8 mouse cellular contexts compared by ENCODE assay signal in the genomic region with DNA sequence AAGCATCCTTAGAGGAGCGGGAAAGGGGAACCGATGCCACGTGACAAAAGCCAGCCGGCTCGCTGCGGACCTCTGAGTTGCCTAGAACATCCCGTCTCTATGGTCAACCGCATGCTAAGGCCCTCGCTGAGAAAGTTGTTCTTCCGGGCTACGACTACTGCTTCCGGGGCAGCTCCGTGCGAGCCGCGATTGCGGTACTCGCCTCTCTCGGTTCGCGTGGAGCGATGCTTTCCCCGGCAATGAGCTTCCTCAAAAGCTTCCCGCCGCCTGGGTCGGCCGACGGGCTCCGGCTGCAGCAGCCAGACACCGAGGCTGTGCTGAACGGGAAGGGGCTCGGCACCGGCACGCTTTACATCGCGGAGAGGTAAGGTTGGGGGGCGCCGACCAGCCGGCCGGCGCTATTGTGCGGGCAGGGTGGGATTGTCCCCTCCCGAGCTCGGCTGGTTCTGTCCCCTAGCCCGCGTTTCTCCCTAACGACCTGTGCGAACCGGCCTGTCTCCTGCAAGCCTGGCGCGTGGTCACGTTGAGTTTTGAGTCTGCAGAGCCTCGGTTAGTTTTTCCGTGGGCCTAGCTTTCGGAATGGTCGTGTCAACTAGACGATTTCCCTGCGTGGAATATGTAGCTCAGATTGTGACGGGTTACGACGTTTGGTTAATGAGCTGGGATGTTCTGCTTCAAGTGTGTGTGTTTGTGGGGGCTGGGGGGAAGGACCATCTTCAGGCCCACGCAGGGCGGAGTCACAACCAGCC. TPM values are rescaled to one million over a fixed set of nuclear protein-coding genes. Genes with fewer than 3 reads are reported as not detected.
DNase-seq lines count a peak whose midpoint lies in the region; ATAC-seq lines count a peak whose summit lies in the region.

A gene (plus strand): TSS at position 129 of the 749 bp plus-strand sequence.

- peak within 1 kb of the TSS; percentile 85 for H3K4me2 ChIP-seq in forebrain, embryonic 11.5 days (ENCODE audit: low read depth, low read length, severe bottlenecking)
- peak within 1 kb of the TSS; percentile 66 for H3K4me2 ChIP-seq in heart, embryonic 16.5 days (ENCODE audit: low read depth, low read length)
- H3K4me2 ChIP-seq in liver, embryonic 15.5 days, result peak within 1 kb of the TSS; percentile 81
- H3K4me2 ChIP-seq in neural tube, embryonic 12.5 days (replicated peaks), result peak within 1 kb of the TSS; percentile 87

- peak; percentile 97 for ATAC-seq in forebrain, embryonic 11.5 days (replicated peaks; ENCODE audit: low FRiP score)
- peak; percentile 93 for ATAC-seq in heart, embryonic 16.5 days (replicated peaks; ENCODE audit: extremely low read depth, insufficient read depth, low FRiP score)
- ATAC-seq in liver, embryonic 15.5 days (ENCODE audit: insufficient read depth), result peak; percentile 92
- ATAC-seq in neural tube, embryonic 12.5 days (ENCODE audit: low FRiP score, low read depth), result peak; percentile 98

- no peaks in the 10 kb centered on the region; the same call in 1 of the 2 replicates for H3K36me3 ChIP-seq in forebrain, embryonic 11.5 days (ENCODE audit: control insufficient read depth, insufficient read depth, low read length)
- H3K36me3 ChIP-seq in heart, embryonic 16.5 days (ENCODE audit: control insufficient read depth, insufficient read depth), result peaks cover 11% of the 10 kb centered on the region; the same call in 1 of the 2 replicates
- H3K36me3 ChIP-seq in liver, embryonic 15.5 days (replicated peaks), result 0 out of 2 replicates have a peak, but pooled peaks cover 6% of the 10 kb centered on the region
- H3K36me3 ChIP-seq in neural tube, embryonic 12.5 days, result peaks cover 10% of the 10 kb centered on the region

- DNase-seq in CD8-positive naive resting alpha-beta T cell, adult 2 months (ENCODE audit: low read depth in 2 of 2, low spot score in 2 of 2), result peak; percentile 76 to 81
- peak; percentile 85 for DNase-seq in c-Kit-positive CD71-negative TER-119-negative erythroid progenitor cells, embryonic 14.5 days (ENCODE audit: low read depth)
- peak; percentile 91 for DNase-seq in forebrain, embryonic 11.5 days (ENCODE audit: low spot score)
- peak; percentile 94 to 98 for DNase-seq in kidney, postnatal 36 days
- peak; percentile 94 for DNase-seq in telencephalon, adult 2 months (ENCODE audit: low read depth, low spot score)

- H3K27me3 ChIP-seq in forebrain, embryonic 11.5 days (ENCODE audit: control insufficient read depth, insufficient read depth, low read length), result no peaks in the 10 kb centered on the region
- H3K27me3 ChIP-seq in heart, embryonic 16.5 days (ENCODE audit: control insufficient read depth, insufficient read depth, low read length), result no peaks in the 10 kb centered on the region
- no peaks in the 10 kb centered on the region for H3K27me3 ChIP-seq in liver, embryonic 15.5 days
- no peaks in the 10 kb centered on the region for H3K27me3 ChIP-seq in neural tube, embryonic 12.5 days (replicated peaks)

- under 1% methylated on average over 63 of the region's 63 CpGs for WGBS in forebrain, embryonic 11.5 days
- WGBS in heart, embryonic 16.5 days, result under 1% methylated on average over 63 of the region's 63 CpGs
- WGBS in liver, embryonic 15.5 days (ENCODE audit: insufficient replicate concordance), result under 1% methylated on average over 63 of the region's 63 CpGs
- WGBS in neural tube, embryonic 12.5 days, result under 1% methylated on average over 63 of the region's 63 CpGs

- H3K4me1 ChIP-seq in forebrain, embryonic 11.5 days (replicated peaks; ENCODE audit: control insufficient read depth, insufficient read depth, low read length), result peaks cover 5% of the 10 kb centered on the region; the same call in 1 of the 2 replicates
- H3K4me1 ChIP-seq in heart, embryonic 16.5 days (ENCODE audit: control insufficient read depth, insufficient read depth, low read length), result peaks cover 11% of the 10 kb centered on the region
- H3K4me1 ChIP-seq in liver, embryonic 15.5 days (replicated peaks), result peaks cover 30% of the 10 kb centered on the region
- H3K4me1 ChIP-seq in neural tube, embryonic 12.5 days, result peaks cover 6% of the 10 kb centered on the region

- peak within 1 kb of the TSS; percentile 95 for H3K9ac ChIP-seq in forebrain, embryonic 11.5 days (ENCODE audit: low read length)
- peak within 1 kb of the TSS; percentile 83 for H3K9ac ChIP-seq in heart, embryonic 16.5 days (ENCODE audit: low read length)
- H3K9ac ChIP-seq in liver, embryonic 15.5 days, result peak within 1 kb of the TSS; percentile 76
- peak within 1 kb of the TSS; percentile 84 for H3K9ac ChIP-seq in neural tube, embryonic 12.5 days

- peak within 1 kb of the TSS; percentile 31; the same call in 1 of the 2 replicates for H3K27ac ChIP-seq in forebrain, embryonic 11.5 days (ENCODE audit: low read depth, low read length)
- peak within 1 kb of the TSS; percentile 37 for H3K27ac ChIP-seq in heart, embryonic 16.5 days (ENCODE audit: low read length)
- peak within 1 kb of the TSS; percentile 16; the same call in 1 of the 2 replicates for H3K27ac ChIP-seq in liver, embryonic 15.5 days (replicated peaks)
- H3K27ac ChIP-seq in neural tube, embryonic 12.5 days, result peak within 1 kb of the TSS; percentile 57; the same call in 1 of the 2 replicates

- peak within 1 kb of the TSS; percentile 97 for H3K4me3 ChIP-seq in forebrain, embryonic 11.5 days (ENCODE audit: low read depth, low read length)
- peak within 1 kb of the TSS; percentile 79 for H3K4me3 ChIP-seq in heart, embryonic 16.5 days (ENCODE audit: low read length)
- H3K4me3 ChIP-seq in liver, embryonic 15.5 days (replicated peaks), result peak within 1 kb of the TSS; percentile 86
- peak within 1 kb of the TSS; percentile 95 for H3K4me3 ChIP-seq in neural tube, embryonic 12.5 days

- H3K9me3 ChIP-seq in forebrain, embryonic 11.5 days (ENCODE audit: control insufficient read depth, low read length), result no peaks in the 10 kb centered on the region
- H3K9me3 ChIP-seq in heart, embryonic 16.5 days (replicated peaks; ENCODE audit: control insufficient read depth, low read length), result no peaks in the 10 kb centered on the region
- H3K9me3 ChIP-seq in liver, embryonic 15.5 days (replicated peaks), result no peaks in the 10 kb centered on the region
- H3K9me3 ChIP-seq in neural tube, embryonic 12.5 days, result no peaks in the 10 kb centered on the region

RNA-seq across cellular contexts. Expression of the gene that starts here (rescaled TPM):
- polyA plus RNA-seq in forebrain, embryonic 11.5 days (2014; fragmentation: Nextera tagmentation; extraction: Ambion mirVana), result 250 and 257 TPM in 2 replicates
- polyA plus RNA-seq in heart, embryonic 16.5 days (2015; fragmentation: Nextera tagmentation; extraction: Ambion mirVana), result 96.0 and 116 TPM in 2 replicates
- 60.6 and 61.2 TPM in 2 replicates for polyA plus RNA-seq in liver, embryonic 15.5 days (2015; fragmentation: Nextera tagmentation; extraction: Ambion mirVana)
- 215 and 225 TPM in 2 replicates for polyA plus RNA-seq in neural tube, embryonic 12.5 days (2016; fragmentation: Nextera tagmentation; extraction: Ambion mirVana)

Comparison
In these comparisons a context has a peak if more than half of its experiments do, and no peak if none do; other contexts are left out.
1. Peak in every context shown above with its lines: DNase-seq, ATAC-seq, H3K4me3 ChIP-seq and H3K27ac ChIP-seq.